Mouse (Mus musculus) ES-E14 (cell line): ENCODE measurements around the gene Fnbp1. TPM values are rescaled to one million over a fixed set of nuclear protein-coding genes. Genes with fewer than 3 reads are reported as not detected.

Source experiments
- DNase-seq: peaks from one replicate; pipeline ENCODE4 v3.0.0-alpha.2; 2013; ENCODE audit warnings: low read depth, low spot score
- H3K27ac ChIP-seq: 2 replicates; pipeline ENCODE4 v1.5.1; 2012; ENCODE audit warnings: low read depth, mild to moderate bottlenecking, low read length, moderate library complexity, mixed read lengths; ENCODE audit not compliant: poor library complexity, insufficient read depth, severe bottlenecking
- H3K36me3 ChIP-seq: 2 replicates; pipeline ENCODE4 v1.6.1; 2012; ENCODE audit warnings: mild to moderate bottlenecking, low read length, moderate library complexity, mixed read lengths; ENCODE audit not compliant: control insufficient read depth, poor library complexity, insufficient read depth, severe bottlenecking
- H3K4me1 ChIP-seq, 2 experiments: fragments of 150-350 bp in 1 of 2; sonication (generic) in 1 of 2; 2 replicates each; pipeline ENCODE4 v1.6.1; 2012; ENCODE audit warnings: low read length in 2 of 2, mild to moderate bottlenecking in 1 of 2, mixed read lengths in 1 of 2; ENCODE audit not compliant: control insufficient read depth in 2 of 2, insufficient read depth in 2 of 2, poor library complexity in 1 of 2
- H3K4me3 ChIP-seq, 2 experiments: fragments of 150-350 bp in 1 of 2; sonication (generic) in 1 of 2; 2 replicates each; pipeline ENCODE4 v1.5.1; 2012; ENCODE audit warnings: low read length in 2 of 2, low read depth in 1 of 2, mild to moderate bottlenecking in 1 of 2, mixed read lengths in 1 of 2; ENCODE audit not compliant: insufficient read depth in 1 of 2, poor library complexity in 1 of 2, severe bottlenecking in 1 of 2
- H3K9ac ChIP-seq: 2 replicates; pipeline ENCODE4 v1.6.1; 2012; ENCODE audit warnings: low read depth, mild to moderate bottlenecking, low read length, mixed read lengths; ENCODE audit not compliant: poor library complexity, insufficient read depth, severe bottlenecking
- H3K9me3 ChIP-seq: fragments of 150-350 bp; sonication (generic); 2 replicates; pipeline ENCODE4 v1.6.1; 2012; ENCODE audit warnings: low read depth, mild to moderate bottlenecking, low read length; ENCODE audit not compliant: control insufficient read depth, insufficient read depth
- CHD2 ChIP-seq: IDR thresholded peaks from 2 replicates; pipeline ENCODE4 v1.6.1; 2014; ENCODE audit warnings: mild to moderate bottlenecking, low read depth, low read length, inconsistent platforms
- HCFC1 ChIP-seq: IDR thresholded peaks from 2 replicates; pipeline ENCODE4 v1.6.1; 2012; ENCODE audit warnings: low read length, inconsistent platforms, borderline replicate concordance; ENCODE audit not compliant: insufficient read depth
- MAFK ChIP-seq: IDR thresholded peaks from 2 replicates; pipeline ENCODE4 v1.6.1; 2014; ENCODE audit warnings: mild to moderate bottlenecking, low read depth, low read length, inconsistent platforms; ENCODE audit not compliant: insufficient read depth
- ZC3H11A ChIP-seq: IDR thresholded peaks from 2 replicates; pipeline ENCODE4 v1.6.1; 2012; ENCODE audit warnings: low read depth, mild to moderate bottlenecking, inconsistent platforms, low read length, borderline replicate concordance
- ZNF384 ChIP-seq: IDR thresholded peaks from 2 replicates; pipeline ENCODE4 v1.6.1; 2012; ENCODE audit warnings: low read depth, low read length, inconsistent platforms
- in situ Hi-C, 2 experiments: fragments of 600-800 bp; cut with MboI; formaldehyde crosslinking; loops; one replicate each; pipeline ENCODE4 v1.15.1; 2025; ENCODE audit warnings: low sequenced_read_pairs in 2 of 2, inconsistent platforms in 1 of 2; ENCODE audit not compliant: unreplicated experiment in 2 of 2
- total RNA-seq: library from RNA; depleted of rRNA; stranded (reverse); fragments of 300-350 nt; gene quantifications from 2 replicates; pipeline ENCODE4 v1.2.3, GENCODE M21; 2012

Fnbp1 gene
- total RNA-seq, 1 experiment: 16.5 TPM

GRCm38 (mm10) chr2:31115943-31116731 lies 25.7 kb downstream of the Fnbp1 start:
- in situ Hi-C loops: no loop called here
- Histone ChIP-seq H3K9me3 (no peaks in the 10 kb centered on the region), H3K27ac (no peak overlapping the region), H3K4me1 (peaks cover 0 to 17% of the 10 kb centered on the region in 2 experiments; a peak in 2 of 4 replicates), H3K9ac (no peak overlapping the region), H3K36me3 (no peaks in the 10 kb centered on the region; the same call in 1 of the 2 replicates), H3K4me3 (no peak overlapping the region)
- TF ChIP-seq MAFK (no peak), ZNF384 (no peak), ZC3H11A (no peak), CHD2 (no peak), HCFC1 (no peak)
- no peak for DNase-seq

- Histone ChIP-seq H3K36me3 (no peaks in the 10 kb centered on the region; the same call in 1 of the 2 replicates), H3K4me3 (no peak overlapping the region), H3K9ac (no peak overlapping the region), H3K4me1 (peaks cover 4 to 19% of the 10 kb centered on the region in 2 experiments), H3K27ac (no peak overlapping the region), H3K9me3 (no peaks in the 10 kb centered on the region)
- in situ Hi-C loops: no loop called here
- DNase-seq: no peak
- TF ChIP-seq ZNF384 (no peak), ZC3H11A (no peak), CHD2 (no peak), HCFC1 (no peak), MAFK (no peak)
These were observed 26.5 kb downstream of the Fnbp1 start for GRCm38 (mm10) chr2:31115091-31115942.

DNA sequence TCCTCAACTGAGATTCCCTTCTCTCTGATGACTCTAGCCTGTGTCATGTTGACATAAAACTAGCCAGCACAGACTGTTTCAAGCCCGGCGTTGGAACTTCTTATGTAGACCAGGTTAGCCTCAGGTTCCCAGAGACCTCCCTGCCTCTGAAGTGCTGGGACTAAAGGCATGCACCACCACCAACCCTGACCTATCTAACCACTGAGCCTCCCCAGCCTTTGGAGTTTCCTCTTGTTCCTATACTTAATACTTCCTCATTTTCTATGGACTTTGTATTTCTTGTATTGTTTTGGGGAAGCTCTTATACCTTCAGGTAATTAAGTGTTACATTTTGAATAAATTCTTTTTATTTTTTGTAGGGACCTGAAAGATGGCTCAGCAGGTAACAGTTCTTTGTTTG lies 27.6 kb downstream of the Fnbp1 start:
- H3K4me3 ChIP-seq: no peak overlapping the region
- in situ Hi-C loops: no loop called here
- H3K36me3 ChIP-seq: no peaks in the 10 kb centered on the region; the same call in 1 of the 2 replicates
- no peak overlapping the region for H3K27ac ChIP-seq
- no peaks in the 10 kb centered on the region for H3K9me3 ChIP-seq
- DNase-seq: no peak
- H3K9ac ChIP-seq: no peak overlapping the region
- TF ChIP-seq ZNF384 (no peak), HCFC1 (no peak), MAFK (no peak), CHD2 (no peak), ZC3H11A (no peak)
- H3K4me1 ChIP-seq: peaks cover 7 to 19% of the 10 kb centered on the region in 2 experiments

GRCm38 (mm10) chr2:31111685-31112084 lies 30.1 kb downstream of the Fnbp1 start:
- in situ Hi-C loops: no loop called here
- no peak for DNase-seq
- no peaks in the 10 kb centered on the region for H3K9me3 ChIP-seq

More at GRCm38 (mm10) chr2:31111685-31112084, 30.1 kb downstream of the Fnbp1 start:
- TF ChIP-seq HCFC1: no peak
- TF ChIP-seq ZNF384: no peak
- no peak for TF ChIP-seq MAFK
- TF ChIP-seq CHD2: no peak
- TF ChIP-seq ZC3H11A: no peak
- H3K4me1 ChIP-seq: peaks cover 12 to 26% of the 10 kb centered on the region in 2 experiments
- no peaks in the 10 kb centered on the region; the same call in 1 of the 2 replicates for H3K36me3 ChIP-seq
- H3K4me3 ChIP-seq: no peak overlapping the region
- H3K9ac ChIP-seq: no peak overlapping the region
- H3K27ac ChIP-seq: no peak overlapping the region
